Mouse (Mus musculus): Measurements from ENCODE around the gene Shprh.
"Not testable (repeated sequence)": the region's sequence is repeated elsewhere in the genome, so short reads cannot be mapped to it uniquely, and the experiment has no call there.

Shprh gene

DNA sequence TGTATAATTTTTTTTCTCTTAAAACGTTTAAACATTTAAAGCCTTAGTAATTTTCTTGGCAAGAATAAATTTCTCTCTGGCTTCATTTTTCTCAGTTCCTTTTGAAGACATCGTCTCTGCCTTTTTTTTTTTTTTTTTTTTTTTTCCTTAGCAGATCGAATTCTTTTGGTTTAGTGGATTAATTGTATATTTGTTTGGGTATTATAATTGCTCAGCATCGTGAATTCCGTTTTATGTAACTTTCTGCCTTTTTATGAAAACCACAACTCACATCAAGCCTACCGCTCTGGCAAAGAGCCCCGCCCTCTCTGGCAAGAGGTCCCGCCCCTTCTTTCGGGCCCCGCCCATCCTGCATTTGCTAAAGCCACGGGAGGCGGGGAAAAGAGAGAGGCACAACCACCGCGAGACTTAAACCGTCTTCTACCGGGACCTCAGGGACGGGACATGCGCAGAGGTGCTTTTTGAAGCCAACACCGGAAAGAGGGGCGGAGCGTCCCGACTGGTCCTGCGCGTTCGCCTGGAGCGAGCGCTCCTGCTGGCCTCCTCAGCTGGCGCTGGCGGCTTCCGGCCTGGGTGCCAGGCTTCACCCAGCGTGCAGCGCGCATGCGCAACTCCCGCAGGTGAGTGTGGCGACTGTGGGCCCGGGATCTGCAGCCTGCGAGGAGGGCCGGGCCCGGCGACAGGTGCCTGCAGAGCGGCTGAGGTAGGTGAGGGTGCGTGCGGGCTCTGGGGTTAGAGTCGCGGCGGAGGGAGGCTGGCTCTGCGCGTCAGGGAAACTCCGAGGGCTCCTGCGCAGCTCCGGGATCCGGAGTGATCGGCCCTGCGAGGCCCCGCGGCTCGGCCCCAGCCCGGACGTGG is at the start of gene Shprh:
TSS of gene Shprh (plus strand) at position 544 of the 858 bp plus-strand sequence.
- peak; percentile 94 to 99 for DNase-seq (ENCODE audit: low spot score in 2 of 2)

DNA sequence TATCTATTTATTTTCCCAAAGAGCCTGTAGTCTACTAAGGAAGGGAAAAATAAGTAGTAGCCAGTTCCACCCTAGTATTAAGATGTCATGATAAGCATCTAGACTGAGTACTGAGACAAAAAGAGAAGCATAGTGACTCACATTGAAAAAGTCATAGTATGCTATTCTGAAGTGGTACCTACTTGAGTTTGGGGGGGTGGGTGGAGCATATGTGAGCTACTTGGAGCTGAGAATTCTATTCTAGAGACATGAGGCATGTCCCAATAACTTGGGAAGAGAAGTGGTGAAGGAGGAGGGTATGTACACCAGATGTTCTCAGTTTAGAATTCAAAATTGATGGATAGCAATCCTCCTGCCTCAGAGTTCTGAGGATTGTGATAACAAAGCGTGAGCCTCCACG is 27.4 kb upstream of the Shprh start:
- DNase-seq (ENCODE audit: low spot score in 2 of 2) = no peak

DNA sequence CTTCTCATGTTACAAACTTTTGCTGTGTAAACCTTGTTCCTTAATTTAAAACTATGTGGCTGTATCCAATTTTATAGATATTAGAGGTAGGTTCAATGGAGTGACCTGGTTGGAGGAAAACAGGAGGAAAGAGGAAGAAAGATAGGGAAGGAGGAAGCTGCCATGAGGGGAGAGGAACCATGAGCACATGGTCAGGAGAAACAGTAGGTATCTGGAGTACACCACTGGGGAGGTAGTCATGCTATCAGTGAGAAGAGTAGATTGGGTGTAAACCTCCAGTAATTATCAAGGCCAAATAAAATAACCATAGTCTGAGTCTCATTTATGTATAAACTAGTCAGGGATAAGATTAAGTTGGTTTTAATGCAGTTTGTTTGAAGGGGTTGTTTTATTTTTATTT is 3.6 kb upstream of the Shprh start:
- DNase-seq (ENCODE audit: low spot score in 2 of 2) = no peak

DNA sequence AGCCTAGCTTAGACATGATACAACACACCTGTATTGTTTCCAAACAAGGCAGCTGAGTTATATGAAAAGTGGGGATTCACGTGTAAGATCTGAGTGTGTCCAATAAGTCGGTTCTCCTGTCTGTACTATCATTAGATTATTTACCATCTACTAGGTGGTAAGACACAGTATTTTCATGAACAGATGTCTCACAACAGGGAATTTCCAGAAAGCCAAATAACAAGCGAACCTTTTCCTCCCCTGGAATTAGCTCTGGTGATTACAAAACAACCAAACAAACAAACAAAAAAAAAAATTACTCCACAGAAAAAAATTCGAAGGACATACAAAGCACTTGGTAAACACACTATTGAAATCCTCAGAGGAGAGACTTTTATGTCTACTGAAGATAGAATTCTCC is 781 bp upstream of the Shprh start:
- no peak for DNase-seq (ENCODE audit: low spot score in 2 of 2)

DNA sequence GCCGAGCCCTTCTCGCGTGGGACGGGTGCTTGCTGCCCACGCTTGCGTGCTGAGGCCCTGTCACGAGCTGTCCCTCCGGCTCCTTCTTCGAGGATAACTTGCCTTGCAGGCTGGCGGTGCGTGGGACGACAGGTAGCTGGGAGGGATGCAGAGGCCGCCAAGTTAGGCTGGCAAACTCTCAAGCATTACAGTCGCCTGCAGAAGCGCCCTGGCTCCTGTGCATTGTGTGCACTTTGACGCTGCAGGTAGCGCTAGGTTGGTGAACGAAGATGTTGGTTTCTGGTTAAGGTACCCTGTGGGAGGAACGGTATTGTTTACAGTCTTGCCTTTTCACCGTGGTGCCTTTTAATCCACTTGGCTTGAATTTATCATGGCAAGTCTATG is 507 bp downstream of the Shprh start:
- DNase-seq (ENCODE audit: low spot score in 2 of 2) = no peak

DNA sequence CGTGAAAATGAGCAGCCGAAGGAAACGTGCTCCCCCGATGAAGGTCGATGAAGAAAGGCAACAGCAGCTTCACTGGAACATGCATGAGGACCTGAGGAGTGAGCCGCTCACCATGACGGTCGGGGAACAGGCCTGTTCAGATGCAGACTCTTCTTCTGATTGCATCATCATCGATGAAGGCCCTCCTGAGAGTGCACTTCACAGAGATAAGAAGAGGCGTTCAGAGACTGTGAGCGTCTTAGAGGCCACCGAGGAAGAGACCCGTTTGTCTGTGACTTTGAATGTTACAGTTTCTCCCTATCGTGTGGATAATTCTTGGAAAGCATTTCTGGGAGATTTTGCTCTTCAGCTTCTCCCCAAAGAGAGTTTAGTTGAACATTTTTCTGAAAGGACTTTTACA is 2.4 kb downstream of the Shprh start:
- DNase-seq (ENCODE audit: low spot score in 2 of 2) = no peak

DNA sequence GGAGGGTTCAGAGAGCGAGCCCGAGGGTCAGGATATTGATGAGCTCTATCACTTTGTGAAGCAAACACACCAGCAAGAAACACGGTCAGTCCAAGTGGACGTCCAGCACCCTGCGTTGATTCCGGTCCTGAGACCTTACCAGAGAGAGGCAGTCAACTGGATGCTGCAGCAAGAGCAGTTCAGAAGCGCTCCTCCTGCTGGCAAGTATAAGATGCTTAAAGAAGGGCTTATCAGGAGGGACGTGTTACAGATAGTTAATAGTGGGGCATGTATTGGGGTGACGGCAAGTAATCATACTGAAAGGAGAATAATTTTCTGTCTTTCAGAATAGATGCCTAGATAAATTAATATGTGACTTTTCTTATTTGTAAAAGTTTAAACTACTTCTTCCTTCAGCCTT is 7.8 kb downstream of the Shprh start:
- no peak for DNase-seq (ENCODE audit: low spot score in 2 of 2)

DNA sequence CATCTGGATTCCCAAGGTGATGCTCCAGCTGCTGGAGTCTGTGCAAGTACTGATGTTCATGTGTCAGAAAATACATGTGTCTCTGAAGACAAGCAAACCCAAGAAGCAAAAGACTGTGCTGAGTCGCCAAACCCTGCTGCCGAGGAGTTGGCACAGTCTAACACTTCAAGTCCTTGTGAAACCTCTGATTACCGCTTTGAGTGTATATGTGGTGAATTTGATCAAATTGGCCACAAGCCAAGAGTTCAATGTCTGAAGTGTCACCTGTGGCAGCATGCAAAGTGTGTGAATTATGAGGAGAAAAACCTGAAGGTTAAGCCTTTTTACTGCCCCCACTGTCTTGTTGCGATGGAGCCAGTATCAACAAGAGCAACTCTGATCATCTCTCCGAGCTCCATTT is 15.3 kb downstream of the Shprh start:
- no peak for DNase-seq (ENCODE audit: low spot score in 2 of 2)

DNA sequence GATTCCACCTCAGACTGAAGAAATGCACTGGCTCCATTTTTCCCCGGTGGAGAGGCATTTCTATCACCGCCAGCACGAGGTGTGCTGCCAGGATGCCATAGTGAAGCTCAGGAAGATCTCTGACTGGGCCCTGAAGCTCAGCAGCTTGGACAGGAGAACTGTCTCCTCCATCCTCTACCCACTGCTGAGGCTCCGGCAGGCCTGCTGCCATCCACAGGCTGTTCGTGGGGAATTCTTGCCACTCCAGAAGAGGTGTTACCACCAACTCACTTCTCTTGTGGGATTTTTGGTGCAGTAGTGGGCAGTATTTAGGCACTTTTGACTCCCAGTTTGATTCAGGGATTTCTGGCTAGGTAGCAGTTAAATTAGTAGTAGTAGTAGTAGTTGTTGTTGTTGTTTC is 21.0 kb downstream of the Shprh start:
- DNase-seq (ENCODE audit: low spot score in 2 of 2) = no peak

DNA sequence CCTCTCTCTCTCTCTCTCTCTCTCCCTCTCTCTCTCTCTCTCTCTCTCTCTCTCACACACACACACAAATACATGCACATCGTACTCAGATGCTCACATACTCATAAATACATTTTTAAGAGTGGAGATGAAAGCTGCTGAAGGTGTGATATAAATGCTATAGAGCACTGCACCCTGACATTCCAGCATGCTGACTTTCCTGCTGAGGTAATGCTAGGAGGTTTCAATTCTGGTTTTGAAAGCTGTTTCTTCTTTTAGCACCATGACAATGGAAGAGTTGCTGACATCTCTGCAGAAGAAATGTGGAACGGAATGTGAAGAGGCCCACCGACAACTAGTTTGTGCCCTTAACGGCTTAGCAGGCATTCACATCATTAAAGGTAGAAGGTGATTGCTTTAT is 22.4 kb downstream of the Shprh start:
- no peak for DNase-seq (ENCODE audit: low spot score in 2 of 2)

DNA sequence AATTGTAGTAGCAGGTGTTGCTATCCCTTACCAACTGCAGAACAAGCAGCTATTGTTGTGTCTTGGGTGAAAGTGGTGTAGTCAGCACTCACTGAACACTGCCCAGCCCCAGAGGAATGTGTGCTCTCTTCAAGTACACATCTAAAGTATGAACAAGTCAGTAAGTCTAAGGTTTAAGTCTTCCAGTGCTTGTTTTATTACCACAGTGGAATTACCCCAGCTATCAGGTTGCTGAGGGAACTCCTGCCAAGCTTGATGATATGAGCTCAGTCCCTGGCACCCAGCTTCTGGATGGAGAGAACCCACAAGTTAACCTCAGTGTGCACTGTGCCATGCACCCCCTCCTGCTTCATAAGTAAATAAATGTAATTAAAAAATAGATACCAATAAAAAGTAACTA is 23.3 kb downstream of the Shprh start:
- no peak for DNase-seq (ENCODE audit: low spot score in 2 of 2)

DNA sequence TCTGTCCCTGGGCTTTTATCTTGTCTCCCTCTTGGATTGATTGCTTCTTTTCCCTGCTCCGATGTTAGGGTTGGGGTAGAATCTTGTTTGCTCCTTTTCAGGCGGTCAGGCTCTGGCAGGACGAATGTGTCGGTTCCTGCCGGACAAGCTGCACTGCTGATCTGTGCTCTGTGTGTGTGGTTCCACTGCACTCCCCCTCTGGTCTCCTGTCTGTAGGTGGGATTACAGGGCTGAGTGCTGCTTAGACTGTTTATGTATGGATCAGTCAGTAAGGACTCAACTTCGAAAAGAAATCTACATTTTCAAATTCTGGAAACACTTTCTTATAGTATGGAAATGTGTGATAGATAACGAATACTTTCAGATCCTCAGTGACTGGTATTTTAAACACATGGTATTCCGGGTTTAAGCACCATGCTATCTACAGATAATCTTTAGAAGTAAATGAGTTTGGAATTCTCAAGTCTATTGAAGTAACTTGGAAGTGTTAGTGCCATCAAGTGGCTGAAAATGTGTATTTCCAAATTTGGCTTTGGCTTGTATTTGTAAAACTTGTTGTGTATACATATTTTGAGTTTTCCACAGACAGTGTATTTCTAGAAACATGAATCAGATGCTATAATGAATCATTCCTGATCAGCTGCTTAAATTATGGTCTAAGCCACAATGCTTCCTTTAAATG is 26.7 kb downstream of the Shprh start:
- no peak for DNase-seq (ENCODE audit: low spot score in 2 of 2)

DNA sequence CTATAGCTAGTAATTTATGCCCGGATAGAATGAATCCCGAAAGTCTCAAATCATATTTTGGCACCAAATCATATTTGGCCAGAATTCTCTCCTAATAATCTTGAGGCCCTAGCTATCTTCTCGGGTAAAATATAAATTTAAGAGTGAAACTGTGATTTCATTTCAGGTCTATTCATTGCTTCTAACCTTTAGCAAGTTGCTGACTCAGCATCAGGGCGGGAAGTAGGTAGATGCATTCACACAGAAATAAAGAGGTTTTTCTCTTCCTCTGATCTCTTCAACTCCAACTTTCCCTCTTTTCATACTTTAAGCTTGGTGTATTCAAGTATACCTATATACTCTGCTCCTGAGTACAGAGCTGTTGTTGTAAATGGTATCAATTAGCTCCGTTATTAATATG is 30.9 kb downstream of the Shprh start:
- DNase-seq (ENCODE audit: low spot score in 2 of 2) = no peak

DNA sequence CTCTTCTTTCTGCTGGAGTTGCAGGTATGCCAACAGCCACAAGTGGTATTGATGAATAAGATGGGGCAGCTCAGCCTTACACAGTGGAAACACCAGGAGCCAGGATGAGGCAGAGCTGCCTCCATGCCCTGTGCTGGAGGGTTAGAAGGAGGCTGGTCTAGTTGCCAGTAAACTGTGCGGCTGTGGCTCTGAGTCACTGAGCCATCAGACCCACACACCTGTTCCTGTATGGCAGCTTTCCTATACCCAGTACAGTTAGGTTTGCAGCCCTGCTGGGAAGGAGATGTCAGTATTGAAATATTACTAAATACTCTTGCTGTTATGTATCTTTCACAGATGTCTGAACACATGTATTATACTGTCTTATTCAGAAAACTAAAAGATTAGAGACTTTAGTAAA is 48.1 kb downstream of the Shprh start:
- no peak for DNase-seq (ENCODE audit: low spot score in 2 of 2)

DNA sequence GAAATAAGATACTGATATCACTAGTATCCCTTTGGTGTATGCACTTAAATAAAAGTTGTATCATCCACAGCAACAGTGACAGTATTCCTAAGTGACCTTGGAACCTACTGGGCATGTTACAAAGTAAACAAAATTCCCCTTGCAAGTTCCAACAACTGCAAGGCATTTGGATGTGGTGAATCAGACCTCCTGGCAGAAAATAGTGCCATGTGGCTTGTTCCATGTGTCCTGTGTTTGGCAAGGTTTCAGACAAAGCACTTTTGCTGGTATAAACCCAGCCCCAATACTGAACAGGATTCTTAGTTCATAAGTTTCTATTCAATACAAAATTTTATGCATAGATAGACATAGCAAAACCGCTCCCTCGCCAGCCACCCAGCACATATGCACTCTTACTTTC is 49.1 kb downstream of the Shprh start:
- DNase-seq (ENCODE audit: low spot score in 2 of 2) = no peak

DNA sequence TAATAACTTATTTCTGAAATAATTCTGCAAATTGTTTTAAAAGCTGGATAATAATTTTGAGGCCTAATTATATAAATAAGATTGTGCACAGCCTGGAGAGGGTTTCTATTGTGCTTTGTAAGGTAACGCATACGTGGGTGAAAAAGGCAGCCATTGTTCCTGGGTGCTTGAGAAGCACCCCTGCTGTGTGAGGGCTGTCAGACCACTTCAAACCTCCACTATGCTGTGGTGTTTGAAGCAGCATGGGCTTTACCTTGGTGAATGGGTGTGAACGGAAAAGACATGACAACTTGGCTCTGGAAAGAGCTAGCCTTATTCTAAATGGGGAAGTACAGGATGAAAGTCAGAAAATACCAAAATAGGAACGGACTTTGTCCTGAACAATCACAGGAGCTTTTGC is 50.8 kb downstream of the Shprh start:
- DNase-seq (ENCODE audit: low spot score in 2 of 2) = no peak

DNA sequence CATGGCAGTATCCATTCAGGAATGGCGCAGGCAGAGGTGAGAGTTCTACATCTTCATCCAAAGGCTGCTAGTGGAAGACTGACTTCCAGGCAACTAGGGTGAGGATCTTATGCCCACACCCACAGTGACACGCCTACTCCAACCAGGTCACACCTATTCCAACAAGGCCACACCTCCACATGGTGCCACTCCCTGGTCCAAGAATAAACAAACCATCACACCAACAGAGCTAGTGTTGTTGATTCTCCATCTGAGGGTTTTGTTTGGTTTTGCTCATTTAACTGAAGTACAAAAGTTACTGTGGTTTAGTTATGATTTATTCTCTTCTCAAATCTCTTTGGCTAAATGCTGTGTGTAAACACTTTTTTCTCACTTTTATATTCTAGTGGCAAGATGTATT is 56.7 kb downstream of the Shprh start:
- DNase-seq (ENCODE audit: low spot score in 2 of 2) = not testable (repeated sequence)

DNA sequence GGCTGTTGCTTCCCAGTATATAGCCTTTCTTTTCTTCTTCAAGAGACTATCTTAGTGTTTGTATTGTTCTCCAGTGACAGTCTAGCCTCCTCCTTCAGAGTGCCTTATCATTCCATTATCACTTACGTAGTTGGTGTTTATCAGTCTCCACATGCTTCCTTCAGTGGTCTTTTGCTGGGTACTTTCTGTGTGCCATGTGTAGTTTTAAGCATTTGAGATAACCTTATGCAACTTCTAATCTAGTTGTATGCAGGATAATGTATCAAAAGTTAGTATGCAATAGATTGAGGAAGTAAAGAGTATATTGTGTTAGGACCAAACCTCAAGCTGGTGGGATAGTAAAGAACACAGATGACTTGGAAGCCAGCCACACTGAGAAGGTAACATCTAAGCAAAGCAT is 59.4 kb downstream of the Shprh start:
- no peak for DNase-seq (ENCODE audit: low spot score in 2 of 2)

DNA sequence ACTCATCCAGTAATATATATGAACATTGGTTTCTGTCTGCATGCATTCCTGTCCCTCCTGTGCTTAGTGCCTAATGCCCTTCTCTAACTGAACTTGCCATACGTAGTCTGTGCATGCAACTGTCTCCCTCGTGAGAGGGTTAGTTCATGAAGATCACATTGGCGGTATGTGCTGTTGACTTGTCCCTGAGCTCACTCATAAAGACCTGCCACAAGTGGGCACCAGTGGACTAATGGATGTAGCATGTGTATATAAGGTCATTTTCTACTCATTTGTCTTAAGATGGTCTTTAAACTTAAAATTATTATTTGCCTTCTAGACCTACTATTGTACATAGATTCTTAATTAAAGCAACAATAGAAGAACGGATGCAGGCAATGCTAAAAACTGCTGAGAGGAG is 62.8 kb downstream of the Shprh start:
- no peak for DNase-seq (ENCODE audit: low spot score in 2 of 2)

DNA sequence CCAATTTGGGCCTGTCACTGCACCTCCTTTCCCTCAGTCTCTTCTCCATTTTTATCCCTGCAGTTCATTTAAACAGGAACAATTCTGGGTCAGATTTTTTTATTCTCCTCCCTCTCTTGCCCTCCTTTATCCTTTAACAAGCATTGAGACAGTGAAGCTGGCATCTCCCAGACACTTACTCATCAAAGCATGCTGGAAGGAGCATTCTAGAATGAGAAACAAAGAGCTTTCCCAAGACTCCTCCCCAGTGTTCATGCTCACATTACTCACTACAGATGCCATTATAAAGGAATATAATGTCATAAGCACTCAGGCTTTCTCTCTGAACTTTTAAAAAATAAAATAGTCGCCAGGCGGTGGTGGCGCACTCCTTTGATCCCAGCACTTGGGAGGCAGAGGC is 77.2 kb downstream of the Shprh start:
- no peak for DNase-seq (ENCODE audit: low spot score in 2 of 2)

DNA sequence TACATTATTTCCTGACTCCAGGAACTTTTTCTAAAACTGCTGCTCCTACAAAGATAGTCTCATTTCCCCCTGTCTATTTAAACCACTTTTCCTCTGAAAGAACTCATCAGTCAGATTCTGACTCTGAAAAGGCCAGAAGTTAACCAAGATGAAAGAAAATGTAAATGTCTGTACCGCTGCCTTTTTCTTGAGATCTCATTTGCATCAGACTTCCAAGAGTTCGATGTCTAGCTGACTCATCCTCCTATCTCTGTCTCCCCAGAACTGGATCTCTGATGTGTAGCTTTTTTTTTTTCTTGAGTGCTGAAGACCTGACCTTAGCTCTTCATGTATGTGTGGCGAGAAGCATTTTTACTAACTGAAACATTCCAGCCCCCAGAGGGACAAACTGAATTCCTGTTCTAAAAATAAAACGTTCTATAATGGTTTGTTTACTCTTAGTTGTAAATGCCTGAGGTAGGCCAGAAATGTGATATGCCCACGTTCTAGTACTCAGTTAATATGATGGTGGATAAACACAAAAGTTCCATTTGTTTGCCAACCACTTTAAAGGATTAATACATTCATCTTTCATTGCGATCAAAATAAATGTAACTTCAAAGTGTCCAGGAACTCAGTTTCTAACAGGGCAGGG is 80.4 kb downstream of the Shprh start:
- DNase-seq (ENCODE audit: low spot score in 2 of 2) = no peak

DNA sequence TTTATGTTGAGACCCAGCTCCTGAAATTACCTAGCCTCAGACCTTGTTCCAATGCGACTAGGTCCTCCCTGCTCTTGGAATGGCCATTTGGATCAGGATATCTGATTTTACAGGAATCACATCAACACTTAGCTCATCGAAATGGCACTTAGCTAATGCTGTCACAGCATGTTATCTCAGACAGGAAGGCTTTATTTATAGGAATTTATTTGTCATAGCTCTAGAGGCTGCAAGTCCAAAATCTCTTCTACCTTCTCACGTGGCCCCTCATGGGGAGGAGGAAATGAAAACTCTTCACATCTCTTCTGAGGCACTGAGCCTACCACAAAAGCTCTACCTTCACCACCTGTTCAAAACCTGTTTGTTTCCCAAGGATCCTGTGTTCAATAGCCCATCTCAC is 84.0 kb downstream of the Shprh start:
- DNase-seq (ENCODE audit: low spot score in 2 of 2) = no peak

DNA sequence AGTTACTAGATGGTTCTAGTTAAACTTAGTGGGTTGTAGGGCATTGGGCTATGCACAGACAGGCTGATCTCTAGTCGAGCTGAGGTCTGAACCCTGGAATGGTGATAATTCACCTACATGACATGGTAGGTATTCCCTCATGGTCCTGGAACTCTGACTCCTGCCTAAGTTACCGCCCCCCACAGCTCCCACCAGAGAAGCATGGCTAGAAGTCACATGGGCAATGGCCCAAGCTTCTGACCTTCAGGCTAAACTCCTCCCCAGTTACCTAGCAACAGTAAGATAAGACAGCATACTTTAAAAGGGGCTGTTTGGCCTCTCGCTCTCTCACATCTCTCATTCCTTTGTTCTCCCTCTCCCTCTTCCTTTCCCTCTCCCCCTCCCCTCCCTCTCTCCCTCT is 93.8 kb downstream of the Shprh start:
- not testable (repeated sequence) for DNase-seq (ENCODE audit: low spot score in 2 of 2)

All from spleen, postnatal 10 days (tissue).